Mouse (Mus musculus) Patski (cell line): ENCODE measurements around the gene Usp3. TPM values are rescaled to one million over a fixed set of nuclear protein-coding genes. Genes with fewer than 3 reads are reported as not detected.

Experiments
- ATAC-seq: fragments of 100-300 bp; one replicate; pipeline ENCODE4 v1.8.0; 2021
- CTCF ChIA-PET: fragments of 350-600 bp; sonication (Branson Sonifier 250); formaldehyde crosslinking; loops from one replicate; lab custom pipeline; 2022; ENCODE audit warnings: inconsistent platforms; lab: Charles Lee
- POLR2A ChIA-PET: fragments of 350-600 bp; sonication (Branson Sonifier 250); formaldehyde crosslinking; loops from one replicate; lab custom pipeline; 2022; ENCODE audit warnings: antibody characterized with exemption, inconsistent platforms; lab: Charles Lee
- DNase-seq: peaks from one replicate; pipeline ENCODE4 v3.0.0-alpha.2; 2011; ENCODE audit warnings: low read depth, low spot score
- H3K27me3 ChIP-seq: fragments of 371-371 bp; one replicate; pipeline ENCODE4 v1.5.1; 2021
- CTCF ChIP-seq: fragments of 100-300 bp; IDR thresholded peaks from one replicate; pipeline ENCODE4 v1.5.1; 2021
- in situ Hi-C: fragments of 300-500 bp; cut with MboI; formaldehyde crosslinking; loops from 3 replicates; pipeline ENCODE4 v1.11.1; 2018; ENCODE audit warnings: low pct_unique_long_range_greater_than_20kb, mixed read lengths
- polyA plus RNA-seq: library from polyadenylated mRNA; unstranded; gene quantifications from one replicate; pipeline ENCODE4 v1.2.3, GENCODE M21; 2021

The Usp3 gene
- polyA plus RNA-seq, 1 experiment from 2014 or later, result 57.5 TPM

- no peak for DNase-seq
- in situ Hi-C loops, result no loop called here
- no peak for TF ChIP-seq CTCF
- no peak for ATAC-seq
- H3K27me3 ChIP-seq, result no peaks in the 10 kb centered on the region
- POLR2A ChIA-PET, result no interaction called here
- CTCF ChIA-PET, result interaction anchor here (0.8 to 3.0 kb wide), 3 partner anchors 9 to 25 kb away, joined by 3 to 18 read pairs (median 3); no protein-coding TSS in a partner anchor
These were observed 27.1 kb upstream of the Usp3 start for GRCm38 (mm10) chr9:66620055-66620454.

GRCm38 (mm10) chr9:66617812-66618211, 24.9 kb upstream of the Usp3 start:
- in situ Hi-C loops, result loop anchor here (5.0 kb wide), 1 partner anchor 101 kb away; no protein-coding TSS in a partner anchor
- CTCF ChIA-PET, result no interaction called here
- ATAC-seq, result no peak
- no peak for TF ChIP-seq CTCF
- no peaks in the 10 kb centered on the region for H3K27me3 ChIP-seq
- no peak for DNase-seq
- POLR2A ChIA-PET, result interaction anchor here (0.6 kb wide), 1 partner anchor 116 kb away, joined by 3 read pairs; no protein-coding TSS in a partner anchor

- ATAC-seq (no peak), DNase-seq (no peak)
- TF ChIP-seq CTCF, result no peak
- in situ Hi-C loops, result loop anchor here (5.0 kb wide), 1 partner anchor 100 kb away; no protein-coding TSS in a partner anchor
- no peaks in the 10 kb centered on the region for H3K27me3 ChIP-seq
- POLR2A ChIA-PET, result no interaction called here
- CTCF ChIA-PET, result no interaction called here
These were observed 23.9 kb upstream of the Usp3 start for GRCm38 (mm10) chr9:66616858-66617257.

GRCm38 (mm10) chr9:66615141-66615540, 22.2 kb upstream of the Usp3 start:
- ChIA-PET CTCF (no interaction called here), POLR2A (no interaction called here)
- no peak for ATAC-seq
- in situ Hi-C loops, result loop anchor here (5.0 kb wide), 1 partner anchor 98 kb away; no protein-coding TSS in a partner anchor
- H3K27me3 ChIP-seq, result no peaks in the 10 kb centered on the region
- DNase-seq, result no peak
- TF ChIP-seq CTCF, result no peak

GRCm38 (mm10) chr9:66614547-66614946, 21.6 kb upstream of the Usp3 start:
- ChIA-PET POLR2A (no interaction called here), CTCF (interaction anchor here (1.1 kb wide), 1 partner anchor 9 kb away, joined by 3 read pairs; no protein-coding TSS in a partner anchor)
- ATAC-seq (no peak), DNase-seq (no peak)
- TF ChIP-seq CTCF, result no peak
- H3K27me3 ChIP-seq, result no peaks in the 10 kb centered on the region
- in situ Hi-C loops, result no loop called here

- ChIA-PET CTCF (interaction anchor here (1.1 kb wide), 1 partner anchor 9 kb away, joined by 3 read pairs; no protein-coding TSS in a partner anchor), POLR2A (no interaction called here)
- in situ Hi-C loops, result no loop called here
- no peaks in the 10 kb centered on the region for H3K27me3 ChIP-seq
- no peak for TF ChIP-seq CTCF
- DNase-seq (no peak), ATAC-seq (no peak)
These were observed 20.7 kb upstream of the Usp3 start for GRCm38 (mm10) chr9:66613667-66614066.

GRCm38 (mm10) chr9:66611478-66612093, 18.6 kb upstream of the Usp3 start:
- peak; percentile 98 for TF ChIP-seq CTCF
- H3K27me3 ChIP-seq, result no peaks in the 10 kb centered on the region
- DNase-seq (peak; percentile 64), ATAC-seq (peak; percentile 62)
- in situ Hi-C loops, result no loop called here
- CTCF ChIA-PET, result interaction anchor here (0.6 to 2.8 kb wide), 8 partner anchors 10 to 329 kb away, joined by 3 to 21 read pairs (median 3); partner anchors contain the start of gene Fbxl22
- POLR2A ChIA-PET, result interaction anchor here (0.5 to 1.4 kb wide), 2 partner anchors 11 to 16 kb away, joined by 3 to 4 read pairs; no protein-coding TSS in a partner anchor

- in situ Hi-C loops, result no loop called here
- POLR2A ChIA-PET, result interaction anchor here (0.7 kb wide), 2 partner anchors 42 to 50 kb away, joined by 3 to 7 read pairs; no protein-coding TSS in a partner anchor
- no peak for TF ChIP-seq CTCF
- ATAC-seq, result no peak
- CTCF ChIA-PET, result interaction anchor here (0.9 kb wide), 1 partner anchor 11 kb away, joined by 3 read pairs; no protein-coding TSS in a partner anchor
- no peaks in the 10 kb centered on the region for H3K27me3 ChIP-seq
- no peak for DNase-seq
These were observed 15.9 kb upstream of the Usp3 start for GRCm38 (mm10) chr9:66608817-66609345.

GRCm38 (mm10) chr9:66606851-66607250, 13.9 kb upstream of the Usp3 start:
- ChIA-PET CTCF (interaction anchor here (0.7 to 1.1 kb wide), 3 partner anchors 11 to 33 kb away, joined by 3 read pairs; no protein-coding TSS in a partner anchor), POLR2A (no interaction called here)
- no peak for ATAC-seq
- in situ Hi-C loops, result no loop called here
- DNase-seq, result no peak
- TF ChIP-seq CTCF, result no peak
- no peaks in the 10 kb centered on the region for H3K27me3 ChIP-seq

- ChIA-PET CTCF (interaction anchor here (0.7 to 1.1 kb wide), 3 partner anchors 10 to 34 kb away, joined by 3 read pairs; no protein-coding TSS in a partner anchor), POLR2A (no interaction called here)
- no peak for TF ChIP-seq CTCF
- DNase-seq (no peak), ATAC-seq (no peak)
- no peaks in the 10 kb centered on the region for H3K27me3 ChIP-seq
- in situ Hi-C loops, result no loop called here
These were observed 13.2 kb upstream of the Usp3 start for GRCm38 (mm10) chr9:66605876-66606750.
